Mouse (Mus musculus) gastrocnemius, adult 2 months (tissue): ENCODE measurements around the gene Tia1. TPM values are rescaled to one million over a fixed set of nuclear protein-coding genes. Genes with fewer than 3 reads are reported as not detected.
A peak's percentile ranks its signal among the peaks of the same experiment; 100 is the strongest.

Experiments
- DNase-seq: peaks from one replicate; pipeline ENCODE4 v3.0.0; 2022
- H3K27ac ChIP-seq: fragments of 200-600 bp; 2 replicates; pipeline ENCODE4 v1.8.1; 2022; ENCODE audit warnings: mild to moderate bottlenecking
- H3K4me3 ChIP-seq: fragments of 200-600 bp; 2 replicates; pipeline ENCODE4 v1.8.1; 2022; ENCODE audit warnings: mild to moderate bottlenecking, moderate library complexity
- CTCF ChIP-seq: fragments of 200-600 bp; IDR thresholded peaks from 2 replicates; pipeline ENCODE4 v1.8.1; 2022; ENCODE audit warnings: antibody characterized with exemption, mild to moderate bottlenecking, moderate library complexity
- intact Hi-C: fragments of 180-260 bp; cut with DNase I; formaldehyde crosslinking; loops from one replicate; pipeline ENCODE4 v1.15.1; 2025
- total RNA-seq, 2 experiments: library from RNA; stranded (reverse); gene quantifications; 2 replicates each; pipeline ENCODE4 v1.2.3; 2021

Tia1 gene
- total RNA-seq, 2 experiments from 2014 or later = 20.7 to 22.7 TPM

DNA sequence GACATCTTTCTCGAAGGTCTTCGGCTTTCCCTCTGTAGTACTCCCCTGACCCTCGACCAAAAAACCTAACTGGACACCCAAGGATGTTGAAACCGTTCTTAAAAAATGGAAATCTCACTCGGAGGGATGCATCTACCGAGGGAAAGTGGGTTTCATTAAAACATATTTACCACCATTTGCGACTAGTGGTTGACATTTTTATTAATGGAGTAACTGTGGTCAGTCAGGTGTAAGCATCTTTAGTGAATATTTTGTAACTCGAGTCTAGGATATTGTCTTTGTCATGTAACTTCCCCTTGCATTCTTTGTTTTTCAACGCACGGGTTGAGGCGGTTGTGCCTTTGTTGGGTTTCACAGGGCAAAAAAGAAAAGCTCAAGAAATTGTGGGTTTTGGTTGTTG lies 977 bp downstream of the Tia1 start:
- intact Hi-C loops = loop anchor here (5.0 kb wide), 1 partner anchor 263 kb away; no protein-coding TSS in a partner anchor
- H3K27ac ChIP-seq = peak overlapping the region; percentile 95
- no peak for TF ChIP-seq CTCF
- no peak for DNase-seq
- H3K4me3 ChIP-seq = peak overlapping the region; percentile 81

DNA sequence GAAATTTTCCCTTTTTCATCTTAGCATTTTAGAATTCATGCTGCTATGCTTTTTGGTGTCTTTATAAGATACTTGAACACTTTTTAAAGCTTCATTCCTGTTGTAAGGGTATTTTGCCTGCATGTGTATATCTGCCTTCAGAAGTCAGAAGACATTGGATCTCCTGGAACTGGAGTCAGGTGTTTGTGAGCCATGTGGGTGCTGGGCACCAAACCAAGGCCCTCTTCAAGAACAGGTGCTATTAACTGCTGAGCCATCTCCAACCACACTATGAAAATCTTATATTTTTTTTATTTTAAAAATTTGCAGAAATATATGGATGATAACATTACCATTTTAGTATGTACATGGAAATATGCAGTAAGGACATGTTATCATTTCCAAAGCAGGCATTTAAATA lies 2.3 kb downstream of the Tia1 start:
- Histone ChIP-seq H3K27ac (peak overlapping the region; percentile 95), H3K4me3 (peak overlapping the region; percentile 81)
- intact Hi-C loops = no loop called here
- TF ChIP-seq CTCF = no peak
- peak; percentile 70 for DNase-seq

DNA sequence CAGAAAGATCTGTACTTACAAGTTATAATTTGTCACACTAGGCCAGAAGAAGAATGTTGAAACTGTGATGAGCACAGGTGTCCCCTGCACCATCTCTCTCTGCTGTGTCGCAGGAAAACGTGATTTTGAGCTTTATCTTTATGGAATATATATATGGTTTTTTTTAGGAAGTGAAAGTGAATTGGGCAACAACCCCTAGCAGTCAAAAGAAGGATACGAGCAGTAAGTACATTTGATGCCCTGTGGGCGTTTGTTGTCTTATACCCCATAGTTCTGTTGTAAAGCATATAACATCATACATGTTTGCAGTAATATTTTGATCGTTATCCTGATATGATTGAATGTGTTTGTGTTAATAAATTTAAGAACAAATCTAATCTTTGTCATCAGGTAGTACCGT lies 14.7 kb downstream of the Tia1 start:
- Histone ChIP-seq H3K4me3 (no peak overlapping the region), H3K27ac (no peak overlapping the region)
- intact Hi-C loops = no loop called here
- TF ChIP-seq CTCF = no peak
- DNase-seq = no peak

DNA sequence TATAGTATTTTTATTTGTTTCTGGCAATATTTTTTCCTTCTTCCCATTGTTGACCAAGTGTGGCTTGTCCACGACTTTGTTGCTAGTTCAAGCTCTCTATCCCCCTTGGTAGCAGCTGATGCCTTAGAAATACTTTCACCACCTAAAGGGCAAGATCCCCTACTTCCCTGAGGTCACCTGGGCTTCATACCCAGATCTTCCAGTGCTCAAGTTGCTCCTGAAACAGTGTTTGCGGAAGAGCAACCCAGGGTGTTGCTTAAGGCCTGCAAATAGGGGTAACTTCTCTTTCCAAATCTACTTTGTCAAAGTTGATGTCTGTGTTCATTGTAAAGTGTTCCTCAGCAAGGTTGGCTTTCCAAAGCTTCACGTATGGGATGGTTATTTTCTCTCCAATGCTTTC lies 15.2 kb downstream of the Tia1 start:
- Histone ChIP-seq H3K4me3 (no peak overlapping the region), H3K27ac (no peak overlapping the region)
- TF ChIP-seq CTCF = no peak
- DNase-seq = no peak
- intact Hi-C loops = no loop called here

DNA sequence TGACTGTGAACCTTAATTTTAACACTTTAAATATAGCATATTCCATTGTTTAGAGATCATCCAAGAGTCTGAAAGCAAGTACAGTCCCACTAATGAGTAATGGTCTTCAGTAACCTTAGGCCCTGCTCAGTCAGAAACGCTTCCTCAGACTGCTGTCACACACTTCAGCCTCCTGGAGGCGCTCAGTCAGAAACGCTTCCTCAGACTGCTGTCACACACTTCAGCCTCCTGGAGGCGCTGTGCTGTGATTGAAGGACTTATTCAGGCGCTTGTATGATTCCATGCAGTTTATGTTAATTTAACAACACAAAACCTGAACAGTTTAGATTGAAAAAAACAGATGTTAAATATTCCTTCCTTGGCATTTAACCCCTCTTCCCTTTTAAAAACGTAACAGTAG lies 16.5 kb downstream of the Tia1 start:
- Histone ChIP-seq H3K27ac (no peak overlapping the region), H3K4me3 (no peak overlapping the region)
- DNase-seq = no peak
- TF ChIP-seq CTCF = peak; percentile 43
- intact Hi-C loops = no loop called here

DNA sequence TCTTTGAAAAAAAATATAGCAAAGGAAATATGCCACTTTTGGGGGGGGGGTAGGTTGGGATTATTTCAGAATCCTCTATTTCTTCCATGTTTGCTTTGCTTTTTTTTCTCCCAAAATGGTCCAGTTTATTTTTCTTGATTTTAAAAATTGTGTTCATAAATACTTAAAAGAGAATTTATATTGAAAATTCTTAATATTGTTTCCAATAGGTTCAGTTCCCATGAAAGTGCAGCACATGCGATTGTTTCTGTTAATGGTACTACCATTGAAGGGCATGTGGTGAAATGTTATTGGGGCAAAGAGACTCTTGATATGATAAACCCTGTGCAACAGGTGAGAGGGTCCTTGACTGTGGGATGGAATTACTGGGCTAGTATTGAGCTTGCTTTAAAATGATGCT lies 22.3 kb downstream of the Tia1 start, which contains the start of gene Gm44790:
Gene Gm44790, plus strand, starts transcription at position 301 of the 400 bp plus-strand sequence.
- Histone ChIP-seq H3K27ac (no peak within 1 kb of the TSS), H3K4me3 (no peak within 1 kb of the TSS)
- intact Hi-C loops = no loop called here
- no peak for DNase-seq
- TF ChIP-seq CTCF = no peak

DNA sequence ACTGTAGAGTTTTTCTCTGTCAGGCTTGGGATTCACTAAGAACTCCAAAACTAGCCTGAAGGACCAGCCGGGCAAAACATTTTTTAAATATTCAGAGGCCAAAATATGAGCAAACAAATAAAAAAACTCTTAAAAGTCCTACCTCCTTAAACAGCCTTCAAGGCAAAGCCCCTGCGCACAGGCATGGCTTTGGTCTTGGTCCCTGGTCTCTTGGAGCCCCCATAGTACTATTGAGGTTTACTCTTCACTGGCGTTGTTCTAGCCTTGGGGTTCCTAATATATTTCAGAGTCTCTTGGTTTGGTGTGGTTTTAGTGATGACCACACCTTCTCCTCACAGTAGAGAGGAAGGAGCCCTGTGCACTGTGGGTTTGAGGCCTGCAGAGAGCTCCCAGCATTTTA lies 27.5 kb downstream of the Tia1 start:
- intact Hi-C loops = no loop called here
- DNase-seq = no peak

DNA sequence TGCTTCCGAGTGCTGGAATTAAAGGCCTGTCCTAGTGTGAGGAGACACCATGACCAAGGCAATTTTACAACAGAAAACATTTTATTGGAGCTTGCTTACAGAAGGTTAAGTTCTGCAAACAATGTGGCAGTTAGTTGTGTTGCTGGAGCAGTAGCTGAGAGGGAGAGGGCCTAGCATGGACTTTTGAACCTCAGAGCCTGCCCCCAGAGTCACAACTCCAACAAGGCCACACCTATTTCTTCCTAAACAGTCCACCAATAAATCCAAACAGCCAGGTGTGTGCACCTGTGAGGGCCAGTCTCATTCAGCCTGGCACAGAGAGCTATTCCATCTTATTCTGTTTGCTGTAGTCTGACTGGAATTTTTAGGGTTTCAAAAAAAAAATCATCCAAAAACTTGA lies 29.7 kb downstream of the Tia1 start:
- Histone ChIP-seq H3K4me3 (no peak overlapping the region), H3K27ac (no peak overlapping the region)
- intact Hi-C loops = no loop called here
- DNase-seq = no peak
- no peak for TF ChIP-seq CTCF

More for the DNA sequence above, 27.5 kb downstream of the Tia1 start:
- Histone ChIP-seq H3K4me3 (no peak overlapping the region), H3K27ac (no peak overlapping the region)
- no peak for TF ChIP-seq CTCF

DNA sequence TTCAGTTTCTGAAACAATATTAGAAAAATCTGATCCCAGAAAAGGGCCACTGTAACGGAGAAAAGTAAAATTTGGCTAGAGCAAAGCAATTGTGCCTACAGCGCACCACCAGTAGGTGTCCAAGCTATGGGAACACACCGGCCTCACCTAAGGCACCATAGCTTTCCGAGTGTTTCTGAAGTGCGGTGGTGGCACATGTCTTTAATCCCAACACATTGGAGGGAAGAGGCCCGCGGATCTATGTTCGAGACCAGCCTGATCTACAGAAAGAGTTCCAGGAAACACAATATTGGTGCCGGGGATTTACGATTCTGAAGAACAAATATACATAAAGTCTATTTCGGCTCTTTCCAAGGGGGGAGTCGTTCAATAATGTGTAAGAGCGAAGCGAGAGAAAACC lies 33.7 kb downstream of the Tia1 start:
- peak; percentile 62 for TF ChIP-seq CTCF
- peak overlapping the region; percentile 100 for H3K27ac ChIP-seq
- intact Hi-C loops = loop anchor here (5.0 kb wide), 1 partner anchor 235 kb away; no protein-coding TSS in a partner anchor
- DNase-seq = peak; percentile 57
- H3K4me3 ChIP-seq = peak overlapping the region; percentile 84

DNA sequence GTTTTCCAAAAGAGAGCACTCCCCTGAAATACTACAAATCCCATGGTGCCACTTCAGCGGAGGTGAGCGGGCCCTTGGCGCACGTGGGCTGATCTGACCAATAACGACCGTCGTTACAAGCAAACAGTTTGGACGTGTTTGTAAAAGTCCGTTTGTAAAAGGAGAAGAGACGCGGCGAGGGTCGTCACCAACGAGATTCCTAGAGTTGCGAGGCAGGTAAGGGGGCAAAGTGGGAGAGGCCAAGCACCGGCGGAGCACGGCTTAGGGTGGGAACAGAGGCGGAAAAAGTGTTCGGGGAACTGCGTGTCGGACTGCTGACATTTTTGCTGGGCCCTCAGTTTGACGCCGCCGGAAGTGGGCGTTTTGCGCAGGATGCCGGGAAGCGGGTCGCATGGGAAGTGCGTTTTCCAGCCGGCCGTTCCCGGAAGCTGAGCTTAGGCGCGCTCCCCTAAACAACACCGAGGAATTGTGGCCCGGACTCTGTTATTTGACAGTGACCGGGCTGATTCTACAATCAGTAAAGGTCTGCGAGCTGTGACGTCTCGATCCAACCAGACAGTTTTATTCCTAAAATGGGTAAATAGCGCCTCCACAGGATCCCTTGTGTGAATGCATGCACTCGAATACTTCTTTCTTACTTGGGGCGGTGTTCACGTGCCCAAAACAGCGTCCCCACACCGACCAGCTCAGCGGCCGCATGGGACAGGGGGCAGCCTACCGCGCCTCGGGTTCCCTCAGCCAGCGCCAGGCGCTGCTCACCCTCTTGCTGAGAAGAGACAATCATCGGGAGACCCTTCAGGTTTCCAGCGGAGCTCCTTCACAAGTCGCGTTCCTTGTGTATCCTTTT lies 34.5 kb downstream of the Tia1 start, which contains the start of gene C87436:
Gene C87436, plus strand, starts transcription at position 103 of the 847 bp plus-strand sequence.
- intact Hi-C loops = loop anchor here (5.0 kb wide), 1 partner anchor 234 kb away; no protein-coding TSS in a partner anchor
- DNase-seq = peak; percentile 96
- peak; percentile 66 for TF ChIP-seq CTCF
- H3K4me3 ChIP-seq = peak within 1 kb of the TSS; percentile 84
- H3K27ac ChIP-seq = peak within 1 kb of the TSS; percentile 100

DNA sequence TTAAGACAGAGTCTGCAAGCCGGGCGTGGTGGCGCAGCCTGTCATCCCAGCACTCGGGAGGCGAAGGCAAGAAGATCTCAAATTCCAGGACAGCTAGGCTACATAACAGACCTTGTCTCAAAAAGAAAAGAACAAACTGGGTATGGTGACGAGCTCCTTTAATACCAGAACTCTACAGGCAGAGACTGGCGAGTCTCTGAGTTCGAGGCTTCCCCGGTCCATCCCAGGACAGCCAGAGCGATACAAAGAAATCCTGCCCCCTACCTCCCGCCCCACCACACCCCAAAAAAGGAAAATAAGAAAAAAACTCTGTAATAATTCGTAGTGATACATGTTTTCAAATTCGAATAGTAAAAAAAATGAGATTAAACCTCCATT lies 35.1 kb downstream of the Tia1 start:
- TF ChIP-seq CTCF = no peak
- Histone ChIP-seq H3K27ac (peak overlapping the region; percentile 100), H3K4me3 (peak overlapping the region; percentile 84)
- DNase-seq = no peak
- intact Hi-C loops = loop anchor here (5.0 kb wide), 1 partner anchor 233 kb away; no protein-coding TSS in a partner anchor

DNA sequence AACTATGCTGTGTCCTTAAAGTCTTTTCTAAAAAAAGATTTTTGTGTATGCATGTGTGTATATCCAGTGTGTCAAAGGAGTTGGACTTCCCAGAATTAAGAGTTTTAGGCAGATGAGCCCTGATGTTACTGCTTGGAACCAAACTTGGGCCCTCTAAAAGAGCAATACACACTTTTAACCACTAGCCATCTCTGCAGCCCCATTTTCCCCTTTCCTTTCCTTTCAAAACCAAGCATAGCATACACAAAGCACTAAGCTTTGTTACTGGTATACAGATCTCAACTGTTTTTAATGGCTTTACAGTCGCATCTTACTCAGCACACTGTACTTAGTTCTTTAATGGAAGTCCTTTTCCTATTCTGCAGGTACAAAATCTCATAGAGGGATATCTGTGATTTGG lies 35.5 kb downstream of the Tia1 start:
- no peak for TF ChIP-seq CTCF
- intact Hi-C loops = loop anchor here (5.0 kb wide), 1 partner anchor 233 kb away; no protein-coding TSS in a partner anchor
- no peak for DNase-seq
- H3K27ac ChIP-seq = peak overlapping the region; percentile 100; the same call in 1 of the 2 replicates
- peak overlapping the region; percentile 84 for H3K4me3 ChIP-seq

DNA sequence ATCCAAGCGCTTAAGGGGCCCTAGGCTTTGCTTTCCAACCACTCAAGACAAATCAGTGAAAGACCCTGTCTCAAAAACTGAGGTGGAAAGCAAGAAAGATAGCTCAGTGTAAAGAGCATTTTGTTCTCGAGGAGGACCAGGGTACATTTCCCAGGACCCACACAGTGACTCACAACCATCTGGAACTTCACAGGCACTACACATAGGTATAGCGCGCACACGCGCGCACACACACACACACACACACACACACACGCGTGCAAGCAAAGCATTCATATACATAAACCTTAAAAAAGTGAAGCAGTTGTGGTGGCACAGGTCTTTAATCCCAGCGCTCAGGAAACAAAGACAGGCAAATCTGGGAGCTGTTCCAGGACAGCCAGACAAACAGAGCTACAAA lies 37.6 kb downstream of the Tia1 start:
- DNase-seq = no peak
- H3K4me3 ChIP-seq = no peak overlapping the region
- intact Hi-C loops = no loop called here

More for the DNA sequence above, 37.6 kb downstream of the Tia1 start:
- no peak for TF ChIP-seq CTCF
- H3K27ac ChIP-seq = no peak overlapping the region
